Mouse (Mus musculus) layer of hippocampus, adult 9-10 months (tissue): ENCODE measurements around the gene Zbtb16.

Experiments used
- DNase-seq: peaks from one replicate; pipeline ENCODE4 v3.0.0; 2022; ENCODE audit warnings: low spot score

The Zbtb16 gene

GRCm38 (mm10) chr9:48801322-48801721 lies 34.7 kb downstream of the Zbtb16 start:
- DNase-seq, result no peak

- no peak for DNase-seq
Observed at GRCm38 (mm10) chr9:48800627-48801026, 35.4 kb downstream of the Zbtb16 start.

- no peak for DNase-seq
Observed at GRCm38 (mm10) chr9:48798044-48798443, 38.0 kb downstream of the Zbtb16 start.

GRCm38 (mm10) chr9:48796267-48796822 lies 39.7 kb downstream of the Zbtb16 start:
- no peak for DNase-seq

GRCm38 (mm10) chr9:48795740-48796139 lies 40.3 kb downstream of the Zbtb16 start:
- DNase-seq, result no peak

- DNase-seq, result no peak
Observed at GRCm38 (mm10) chr9:48795095-48795494, 40.9 kb downstream of the Zbtb16 start.

GRCm38 (mm10) chr9:48794463-48794862 lies 41.6 kb downstream of the Zbtb16 start:
- no peak for DNase-seq

- DNase-seq, result no peak
Observed at GRCm38 (mm10) chr9:48793638-48794188, 42.3 kb downstream of the Zbtb16 start.

GRCm38 (mm10) chr9:48790575-48790974 lies 45.4 kb downstream of the Zbtb16 start:
- DNase-seq, result no peak

GRCm38 (mm10) chr9:48787906-48788410 lies 48.1 kb downstream of the Zbtb16 start:
- no peak for DNase-seq

GRCm38 (mm10) chr9:48787321-48787720 lies 48.7 kb downstream of the Zbtb16 start:
- no peak for DNase-seq

- no peak for DNase-seq
Observed at GRCm38 (mm10) chr9:48786814-48787213, 49.2 kb downstream of the Zbtb16 start.

GRCm38 (mm10) chr9:48784937-48785336 lies 51.1 kb downstream of the Zbtb16 start:
- no peak for DNase-seq

- no peak for DNase-seq
Observed at GRCm38 (mm10) chr9:48783292-48783691, 52.7 kb downstream of the Zbtb16 start.

- DNase-seq, result no peak
Observed at GRCm38 (mm10) chr9:48782284-48783060, 53.5 kb downstream of the Zbtb16 start.

- DNase-seq, result peak; percentile 27
Observed at GRCm38 (mm10) chr9:48776268-48776667, 59.8 kb downstream of the Zbtb16 start.

GRCm38 (mm10) chr9:48775561-48775960 lies 60.5 kb downstream of the Zbtb16 start:
- DNase-seq, result no peak

- DNase-seq, result no peak
Observed at GRCm38 (mm10) chr9:48773710-48774109, 62.3 kb downstream of the Zbtb16 start.

- DNase-seq, result no peak
Observed at GRCm38 (mm10) chr9:48773130-48773529, 62.9 kb downstream of the Zbtb16 start.

GRCm38 (mm10) chr9:48771504-48771903 lies 64.5 kb downstream of the Zbtb16 start:
- DNase-seq, result no peak

GRCm38 (mm10) chr9:48768965-48769364 lies 67.1 kb downstream of the Zbtb16 start:
- DNase-seq, result no peak

- peak; percentile 42 for DNase-seq
Observed at GRCm38 (mm10) chr9:48767666-48768432, 68.2 kb downstream of the Zbtb16 start.
